Mouse (Mus musculus) G1E (cell line): ENCODE measurements around the gene D930048N14Rik.

Experiments used
- CTCF ChIP-seq: IDR thresholded peaks from 2 replicates; pipeline ENCODE4 v1.5.1; 2012; ENCODE audit warnings: low read depth, low read length, inconsistent platforms, mixed read lengths
- GATA1 ChIP-seq: IDR thresholded peaks from 2 replicates; pipeline ENCODE4 v1.6.1; 2012; ENCODE audit warnings: borderline replicate concordance, low read length, inconsistent platforms, mixed read lengths
- GATA2 ChIP-seq: IDR thresholded peaks from 2 replicates; pipeline ENCODE4 v1.6.1; 2012; ENCODE audit warnings: low read depth, low read length, inconsistent platforms, borderline replicate concordance
- TAL1 ChIP-seq: conservative IDR thresholded peaks from 2 replicates; pipeline ENCODE4 v1.6.1; 2012; ENCODE audit warnings: low read depth, low read length, inconsistent platforms, mixed read lengths

GRCm38 (mm10) chr11:51609266-51609909, 41.4 kb upstream of the D930048N14Rik start:
- TF ChIP-seq TAL1 (no peak), CTCF (no peak), GATA2 (no peak), GATA1 (no peak)
